Mouse (Mus musculus): ENCODE results near the gene Cep104.

The Cep104 gene

GRCm38 (mm10) chr4:154042577-154042976, 67.6 kb downstream of the Cep104 start, which contains the start of gene Ccdc27:
Gene Ccdc27, minus strand, starts transcription at chr4:154042677.
- DNase-seq (ENCODE audit: low spot score in 2 of 2): no peak

DNA sequence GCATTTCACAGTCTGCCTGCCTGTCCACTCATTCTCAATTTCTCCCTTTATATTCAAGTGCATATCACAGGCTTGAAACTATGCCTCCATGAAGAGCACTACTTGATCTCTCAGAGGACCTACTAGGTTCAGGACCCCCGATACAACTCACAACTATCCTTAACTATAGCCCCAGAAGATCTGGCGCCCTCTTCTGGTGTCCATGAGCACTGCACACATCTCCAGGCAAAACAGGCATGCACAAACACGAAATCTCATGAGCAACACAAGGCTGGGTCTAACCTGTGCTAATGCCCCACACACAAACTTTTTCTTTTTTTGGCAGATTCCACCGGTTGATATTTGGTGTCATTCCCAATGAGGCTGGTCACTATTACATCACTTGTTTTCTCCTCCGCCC, 70.8 kb downstream of the Cep104 start:
- no peak for DNase-seq (ENCODE audit: low spot score in 2 of 2)

DNA sequence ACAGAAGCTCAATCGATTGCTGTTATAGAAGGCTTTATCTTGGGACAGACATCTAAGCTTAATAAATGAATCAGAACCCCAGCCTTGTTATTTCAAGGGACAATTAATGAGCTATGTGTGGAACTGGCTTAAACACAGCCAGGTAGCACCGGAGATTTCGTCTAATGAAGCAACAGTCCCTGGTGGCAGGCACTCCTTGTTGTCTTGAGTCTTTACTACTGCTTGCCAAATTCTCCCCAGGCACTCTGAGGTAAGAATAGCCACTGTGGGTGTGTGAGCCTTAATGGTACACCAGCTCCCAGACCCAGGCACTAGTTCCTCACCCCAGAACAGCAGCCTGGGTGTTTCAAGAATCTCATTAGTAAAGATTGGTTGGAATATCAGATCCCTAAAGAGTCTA, 76.4 kb downstream of the Cep104 start:
- no peak for DNase-seq (ENCODE audit: low spot score in 2 of 2)

DNA sequence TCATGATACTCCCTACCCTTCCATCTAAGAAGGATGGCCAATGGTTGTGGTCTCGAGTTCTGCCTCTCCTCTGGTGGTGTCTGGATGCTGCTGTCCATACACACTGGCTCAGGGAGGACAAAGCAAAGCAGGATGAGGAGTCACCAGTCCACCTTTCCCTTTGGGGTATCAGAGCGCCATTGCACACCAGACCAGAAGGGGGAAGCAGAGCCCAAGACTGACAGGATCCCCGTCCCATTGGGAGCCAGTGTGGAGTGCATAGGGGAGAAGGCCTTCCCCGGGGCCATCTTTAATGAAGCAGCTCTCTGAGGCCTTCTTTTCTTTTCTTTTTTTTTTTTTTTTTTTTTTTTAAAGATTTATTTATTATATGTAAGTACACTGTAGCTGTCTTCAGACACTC, 78.1 kb downstream of the Cep104 start:
- no peak for DNase-seq (ENCODE audit: low spot score in 2 of 2)

GRCm38 (mm10) chr4:154055482-154055881, 80.5 kb downstream of the Cep104 start:
- no peak for DNase-seq (ENCODE audit: low spot score in 2 of 2)

DNA sequence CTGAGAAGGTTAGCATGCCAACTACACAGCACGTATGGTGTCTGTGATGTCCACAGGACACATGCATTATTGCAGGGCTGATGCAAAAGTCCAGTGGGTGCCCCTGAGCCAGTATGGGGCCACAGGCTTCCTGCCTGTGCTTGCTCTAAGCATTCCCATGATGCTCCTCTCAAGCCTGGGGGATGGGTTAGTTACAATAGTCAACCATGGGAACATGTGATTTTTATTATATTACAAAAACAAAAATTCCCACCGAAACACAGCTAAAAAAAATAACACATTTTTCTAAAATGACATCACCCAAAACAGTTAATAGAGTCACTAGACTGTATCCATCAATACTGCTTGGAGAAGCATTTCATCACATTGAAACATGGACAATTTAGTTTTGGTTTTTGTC, 81.1 kb downstream of the Cep104 start:
- no peak for DNase-seq (ENCODE audit: low spot score in 2 of 2)

DNA sequence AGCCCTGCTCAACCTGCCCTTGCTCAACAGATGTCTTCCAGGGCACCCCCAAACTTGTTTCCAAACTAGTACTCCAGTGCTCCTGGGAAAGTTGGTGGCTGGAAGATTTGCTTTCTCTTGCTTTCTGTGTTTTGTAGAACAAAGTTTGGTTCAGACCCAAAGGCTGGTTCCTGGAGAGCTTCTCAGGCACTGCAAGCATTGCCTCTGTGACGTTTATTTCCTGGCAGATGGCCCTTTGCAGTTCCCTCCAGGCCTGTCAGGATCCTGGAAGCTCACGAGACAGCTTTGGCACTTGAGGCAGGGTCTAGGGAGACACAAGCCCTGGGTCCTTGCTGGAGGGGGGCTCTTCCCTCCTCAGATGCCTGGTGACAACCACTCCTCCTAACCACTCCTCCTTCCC, 81.7 kb downstream of the Cep104 start:
- DNase-seq (ENCODE audit: low spot score in 2 of 2): no peak

DNA sequence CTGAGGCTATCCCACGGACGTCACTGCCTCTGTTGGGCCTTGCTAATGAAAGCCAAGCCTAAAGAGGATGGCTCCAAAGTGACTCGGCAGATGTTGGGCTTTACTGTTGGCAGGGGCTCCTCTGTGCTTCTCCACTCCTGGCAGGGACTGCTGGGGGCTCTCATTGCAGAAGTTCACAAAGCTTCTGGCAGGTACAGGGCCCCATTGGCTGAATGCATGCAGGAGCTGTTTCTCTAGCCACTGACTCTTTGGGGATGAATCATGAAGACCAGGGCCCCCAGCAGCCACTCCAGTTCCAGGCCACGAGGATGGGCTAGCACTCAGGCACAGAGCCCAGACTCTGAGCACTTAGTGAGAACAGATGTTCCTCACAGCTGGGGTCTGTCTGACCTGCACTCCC, 82.7 kb downstream of the Cep104 start:
- DNase-seq (ENCODE audit: low spot score in 2 of 2): no peak

Measured in right cerebral cortex, postnatal 10 days (tissue).